Mouse (Mus musculus) thymus, postnatal 25 days (tissue): Measurements from ENCODE around the gene Iars2.
"Not testable (repeated sequence)": the region's sequence is repeated elsewhere in the genome, so short reads cannot be mapped to it uniquely, and the experiment has no call there.

Experiments
- DNase-seq: peaks from one replicate; pipeline ENCODE4 v3.0.0; 2022

Iars2 gene

GRCm38 (mm10) chr1:185331364-185331763 is 2.2 kb upstream of the Iars2 start:
- DNase-seq: no peak

DNA sequence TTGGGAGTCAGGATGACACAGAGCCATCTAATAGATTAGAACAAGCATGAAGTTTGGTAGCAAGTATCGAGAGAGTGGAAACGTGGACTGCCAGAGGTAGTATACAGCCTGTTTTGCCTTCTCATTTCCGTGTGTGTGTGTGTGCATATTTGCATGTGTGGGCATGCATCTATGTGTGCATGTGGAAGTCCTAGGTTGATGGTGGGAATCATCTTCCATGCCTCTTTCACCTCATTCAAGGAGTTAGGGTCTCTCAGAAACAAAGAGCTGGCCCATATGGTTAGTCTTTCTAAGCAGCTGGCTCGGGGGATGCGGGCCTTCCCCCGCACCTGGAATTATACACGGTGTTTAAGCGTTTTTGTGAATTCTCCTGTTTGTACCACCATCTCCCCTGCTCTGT is 655 bp upstream of the Iars2 start:
- no peak for DNase-seq

- DNase-seq: not testable (repeated sequence)
These were observed 1.3 kb downstream of the Iars2 start for GRCm38 (mm10) chr1:185327754-185328345.

DNA sequence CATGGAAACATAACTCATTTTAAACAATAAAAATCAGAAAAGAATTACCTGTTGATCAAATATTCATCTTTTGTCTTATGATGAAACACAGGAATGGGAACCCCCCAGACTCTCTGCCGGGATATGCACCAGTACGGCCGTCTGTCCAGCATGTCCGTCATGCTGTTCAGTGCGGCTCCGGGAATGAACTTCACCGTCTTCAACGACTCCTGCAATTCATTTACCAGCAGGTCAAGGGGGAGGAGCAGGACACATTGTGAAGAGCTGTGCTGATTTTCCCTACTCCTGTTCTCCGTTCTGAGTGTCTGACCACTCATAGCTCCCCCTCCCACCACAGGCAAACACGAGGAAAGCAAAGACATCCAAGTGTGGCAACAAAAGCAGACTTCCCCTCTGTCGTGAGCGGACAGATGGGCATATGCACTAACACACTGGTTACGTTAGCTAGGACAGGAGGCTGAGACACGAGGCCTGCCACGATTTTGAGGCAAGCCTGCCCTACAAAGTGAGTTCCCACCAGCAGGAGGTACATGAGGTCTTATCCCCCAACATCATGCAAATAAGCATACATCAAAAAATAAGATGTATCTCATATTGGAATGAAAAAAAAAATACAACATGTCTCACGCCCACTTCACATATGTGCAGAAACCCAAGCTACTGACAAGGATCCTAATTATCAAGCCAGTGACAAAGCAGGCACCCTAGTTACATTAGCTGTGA is 13.2 kb downstream of the Iars2 start:
- DNase-seq: no peak

DNA sequence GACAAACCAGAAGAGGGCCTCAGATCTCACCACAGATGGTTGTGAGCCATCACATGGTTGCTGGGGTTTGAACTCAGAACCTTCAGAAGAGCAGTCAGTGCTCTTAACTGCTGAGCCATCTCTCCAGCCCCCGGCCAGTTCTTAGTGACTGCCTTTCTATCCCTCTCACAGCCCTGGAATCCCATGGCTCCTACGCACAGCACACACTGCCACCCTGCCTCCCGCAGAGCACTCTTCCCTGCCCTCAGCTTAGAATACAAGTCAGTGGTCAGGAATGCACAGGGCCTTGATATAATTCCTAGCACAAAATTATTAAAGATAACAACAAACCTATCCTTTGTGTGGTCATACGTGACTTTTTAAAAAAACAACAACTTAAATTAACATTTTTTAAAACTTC is 14.7 kb downstream of the Iars2 start:
- DNase-seq: no peak

GRCm38 (mm10) chr1:185311949-185312348 is 17.2 kb downstream of the Iars2 start:
- no peak for DNase-seq

- no peak for DNase-seq
These were observed 20.3 kb downstream of the Iars2 start for GRCm38 (mm10) chr1:185308908-185309307.

- no peak for DNase-seq
These were observed 20.9 kb downstream of the Iars2 start for GRCm38 (mm10) chr1:185308334-185308733.

GRCm38 (mm10) chr1:185307645-185308044 is 21.6 kb downstream of the Iars2 start:
- DNase-seq: no peak

DNA sequence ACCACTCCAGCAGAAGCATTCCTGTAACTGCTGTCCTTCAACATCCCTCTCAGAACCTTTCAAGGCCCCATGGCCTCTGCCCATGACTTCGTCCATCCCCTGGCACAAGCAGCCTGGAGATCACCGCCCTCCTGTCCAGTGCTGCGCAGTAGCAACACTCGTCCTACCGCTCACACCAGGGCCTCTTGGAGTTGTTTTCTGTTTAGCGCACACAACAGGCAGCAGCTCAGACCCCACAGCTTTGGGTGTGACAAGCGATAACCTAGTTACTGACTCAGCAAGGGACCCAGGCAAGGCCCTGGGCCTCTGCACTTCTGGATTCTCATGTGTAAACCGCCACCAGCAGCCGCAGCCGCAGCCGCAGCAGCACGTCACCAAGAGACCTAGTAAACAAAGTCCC is 22.4 kb downstream of the Iars2 start:
- DNase-seq: no peak

DNA sequence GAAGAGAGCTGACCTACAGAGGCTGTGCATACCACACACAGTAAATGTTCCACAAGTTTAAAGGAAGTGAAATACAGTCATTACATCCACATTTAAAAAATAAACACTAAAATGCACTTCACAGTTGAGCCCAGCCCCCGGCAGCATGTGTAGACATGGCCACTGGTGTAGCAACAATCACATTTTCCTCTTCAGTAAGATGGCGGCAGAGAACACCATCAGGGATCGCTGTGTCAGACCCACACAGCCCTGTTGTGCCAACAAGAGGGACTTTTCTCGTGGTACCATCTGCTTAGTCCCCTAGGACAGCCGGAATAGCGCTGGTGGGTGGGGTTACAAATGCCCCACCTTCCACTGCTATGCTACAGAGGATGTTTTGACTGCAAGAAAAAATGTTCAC is 26.4 kb downstream of the Iars2 start:
- DNase-seq: no peak

- DNase-seq: no peak
These were observed 30.7 kb downstream of the Iars2 start for GRCm38 (mm10) chr1:185298496-185298895.

DNA sequence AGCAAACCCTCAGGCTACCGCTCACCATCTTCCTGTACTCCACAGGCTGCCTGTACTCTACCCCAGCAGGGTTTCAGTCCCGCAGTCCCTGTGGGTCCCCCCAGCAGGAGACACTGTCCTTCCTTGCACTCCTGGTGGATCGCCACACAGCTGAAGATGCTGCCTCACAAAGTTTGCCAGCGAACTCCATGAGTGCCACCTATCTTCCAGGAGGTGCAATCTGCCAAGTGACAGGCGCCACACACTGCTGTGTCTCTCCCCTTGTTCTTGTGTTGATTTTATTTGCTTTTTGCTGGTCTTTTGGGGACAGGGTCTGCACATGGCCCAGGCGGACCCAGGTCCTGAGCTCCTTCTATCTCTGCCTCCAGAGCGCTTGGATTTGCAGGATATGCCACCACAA is 32.3 kb downstream of the Iars2 start:
- no peak for DNase-seq

- no peak for DNase-seq
These were observed 36.4 kb downstream of the Iars2 start for GRCm38 (mm10) chr1:185292646-185293360.

- no peak for DNase-seq
These were observed 37.9 kb downstream of the Iars2 start for GRCm38 (mm10) chr1:185291336-185291735.

DNA sequence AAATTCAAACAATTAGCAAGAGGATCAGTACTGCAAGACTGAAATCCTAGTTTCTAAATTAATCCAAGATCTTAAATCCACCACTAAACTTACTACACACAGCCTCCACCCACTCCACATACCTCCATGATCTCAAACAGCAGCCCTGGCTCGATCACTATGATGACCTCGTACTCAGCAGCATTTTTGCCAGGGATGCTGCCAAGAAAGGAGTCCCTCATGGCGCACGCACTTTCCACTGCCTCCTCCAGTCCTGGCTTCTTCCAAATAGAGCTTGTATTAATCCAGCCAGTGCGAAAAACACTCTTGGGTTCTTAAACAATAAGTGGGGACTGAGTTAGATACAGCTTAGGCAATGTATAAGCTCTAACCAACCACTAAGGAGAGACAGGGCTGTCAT is 40.0 kb downstream of the Iars2 start:
- DNase-seq: no peak

DNA sequence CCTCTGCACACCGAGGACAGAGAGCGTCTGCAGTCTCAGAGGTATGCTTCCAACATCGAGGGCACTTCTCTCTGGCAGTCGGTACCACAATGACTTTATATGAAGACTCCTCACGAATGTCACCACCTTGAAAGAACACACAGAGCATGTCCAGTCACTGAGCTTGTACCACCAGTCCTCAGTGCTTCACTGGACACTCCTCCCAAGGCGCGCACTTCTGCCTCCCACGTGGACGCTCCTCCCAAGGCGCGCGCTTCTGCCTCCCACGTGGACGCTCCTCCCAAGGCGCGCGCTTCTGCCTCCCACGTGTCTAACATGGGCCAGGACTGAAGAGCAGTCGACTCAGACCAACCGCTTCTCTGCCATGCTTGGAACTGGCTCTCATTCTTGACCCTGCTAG is 42.1 kb downstream of the Iars2 start:
- no peak for DNase-seq

DNA sequence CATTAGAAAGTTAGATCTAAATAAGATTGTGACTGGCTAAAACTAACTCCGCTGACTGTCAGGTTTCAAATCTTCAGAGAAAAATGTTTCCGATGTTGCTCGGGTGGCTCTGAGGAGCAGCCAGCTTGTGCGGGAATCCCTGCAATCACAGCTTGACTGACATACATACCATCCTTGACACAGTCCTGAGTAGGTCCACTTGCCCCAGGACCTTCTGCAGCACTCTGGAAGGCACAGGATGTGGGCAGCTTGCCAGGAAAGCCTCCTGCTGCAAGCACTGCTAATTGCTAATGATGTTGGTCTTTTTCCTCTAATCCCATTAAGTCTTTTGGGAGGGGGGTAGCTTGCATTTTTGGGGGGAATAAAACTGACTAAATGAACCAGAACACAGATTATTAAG is 44.0 kb downstream of the Iars2 start:
- DNase-seq: no peak

- DNase-seq: no peak
These were observed 44.5 kb downstream of the Iars2 start for GRCm38 (mm10) chr1:185284740-185285139.

DNA sequence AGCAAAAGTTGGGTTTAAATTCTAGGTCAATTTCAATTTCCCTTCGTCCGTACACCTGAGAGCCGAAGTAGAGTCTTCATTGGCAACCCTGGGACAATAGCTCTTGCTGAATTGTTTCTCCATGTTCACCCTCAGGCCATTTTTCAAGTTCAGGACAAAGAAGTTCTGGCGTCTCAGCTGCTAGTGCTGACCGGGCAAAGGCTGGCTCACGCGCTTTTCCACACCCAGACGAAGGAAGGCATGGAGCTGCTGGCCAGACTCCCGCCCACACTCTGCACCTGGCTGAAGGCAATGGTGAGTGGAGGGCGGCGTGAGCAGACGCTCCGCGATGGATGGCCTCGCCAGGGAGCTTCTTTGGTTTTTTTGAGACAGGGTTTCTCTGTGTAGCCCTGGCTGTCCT is 45.9 kb downstream of the Iars2 start:
- no peak for DNase-seq

GRCm38 (mm10) chr1:185282846-185283245 is 46.4 kb downstream of the Iars2 start:
- DNase-seq: no peak

DNA sequence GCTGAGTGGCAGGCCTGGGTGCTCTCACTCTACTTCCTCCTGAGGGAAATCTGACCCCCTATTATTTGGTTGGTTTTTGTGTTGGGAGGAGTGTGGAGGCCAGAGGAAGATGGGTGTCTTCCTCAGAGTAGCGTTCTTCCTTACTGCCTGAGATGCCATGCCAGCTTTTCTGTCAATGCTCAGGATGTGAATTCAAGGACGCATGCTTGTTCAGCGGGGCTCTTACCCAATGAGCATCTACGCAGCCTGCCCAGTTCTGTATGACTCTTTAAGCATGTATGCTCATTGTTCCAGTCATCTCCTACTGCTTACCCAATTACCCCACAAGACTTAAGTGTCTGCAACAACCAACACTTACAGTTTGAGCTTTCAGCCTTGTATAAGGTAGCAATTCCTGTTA is 48.6 kb downstream of the Iars2 start:
- DNase-seq: no peak

- no peak for DNase-seq
These were observed 49.9 kb downstream of the Iars2 start for GRCm38 (mm10) chr1:185279288-185279687.

GRCm38 (mm10) chr1:185277022-185277421 is 52.2 kb downstream of the Iars2 start:
- DNase-seq: no peak
